Mouse (Mus musculus) hindbrain, embryonic 14.5 days (tissue): ENCODE results near the gene Olfr294. TPM values are rescaled to one million over a fixed set of nuclear protein-coding genes. Genes with fewer than 3 reads are reported as not detected.

Experiments
- ATAC-seq: fragments of 200-750 bp; cut with Nextera tagmentation; 2 replicates; pipeline ENCODE4 v1.8.0; 2017; ENCODE audit warnings: moderate number of reproducible peaks, mild to moderate bottlenecking, moderate TSS enrichment, moderate library complexity; ENCODE audit not compliant: low FRiP score
- DNase-seq: peaks from one replicate; pipeline ENCODE4 v3.0.0-alpha.2; 2015; ENCODE audit warnings: low spot score
- H3K27ac ChIP-seq: fragments of 300-500 bp; sonication (generic); 2 replicates; pipeline ENCODE4 v1.5.1; 2014; ENCODE audit warnings: mild to moderate bottlenecking, moderate library complexity
- H3K27me3 ChIP-seq: fragments of 300-500 bp; sonication (generic); 2 replicates; pipeline ENCODE4 v1.6.1; 2014; ENCODE audit warnings: mild to moderate bottlenecking, low read length, mixed read lengths; ENCODE audit not compliant: control insufficient read depth, insufficient read depth
- H3K36me3 ChIP-seq: fragments of 300-500 bp; sonication (generic); replicated peaks from 2 replicates; pipeline ENCODE4 v1.6.1; 2014; ENCODE audit not compliant: control insufficient read depth, insufficient read depth
- H3K4me1 ChIP-seq: fragments of 300-500 bp; sonication (generic); replicated peaks from 2 replicates; pipeline ENCODE4 v1.6.1; 2014; ENCODE audit warnings: antibody characterized with exemption, low read length, mixed read lengths; ENCODE audit not compliant: control insufficient read depth, insufficient read depth
- H3K4me2 ChIP-seq: fragments of 300-500 bp; sonication (generic); replicated peaks from 2 replicates; pipeline ENCODE4 v1.6.1; 2014; ENCODE audit warnings: mild to moderate bottlenecking, moderate library complexity
- H3K4me3 ChIP-seq: fragments of 300-500 bp; sonication (generic); replicated peaks from 2 replicates; pipeline ENCODE4 v1.5.1; 2014; ENCODE audit warnings: mild to moderate bottlenecking, low read length
- H3K9ac ChIP-seq: fragments of 300-500 bp; sonication (generic); 2 replicates; pipeline ENCODE4 v1.6.1; 2014
- H3K9me3 ChIP-seq: fragments of 300-500 bp; sonication (generic); 2 replicates; pipeline ENCODE4 v1.6.1; 2016; ENCODE audit warnings: low read length; ENCODE audit not compliant: control insufficient read depth
- WGBS: fragments of 180-500 bp; shearing (Covaris S2); extraction: QIAGEN DNeasy Blood & Tissue Kit; methylation state at CpG from one replicate; pipeline ENCODE4 v1.1.7; 2014; 5-methylcytosine and 5-hydroxymethylcytosine counted together
- polyA plus RNA-seq: library from polyadenylated mRNA; unstranded; fragments of >200 nt; fragmentation: Nextera tagmentation; extraction: Ambion mirVana; gene quantifications from 2 replicates; pipeline ENCODE4 v1.2.1, GENCODE M21; 2014

Olfr294 gene
- polyA plus RNA-seq = not detected in 2 replicates

DNA sequence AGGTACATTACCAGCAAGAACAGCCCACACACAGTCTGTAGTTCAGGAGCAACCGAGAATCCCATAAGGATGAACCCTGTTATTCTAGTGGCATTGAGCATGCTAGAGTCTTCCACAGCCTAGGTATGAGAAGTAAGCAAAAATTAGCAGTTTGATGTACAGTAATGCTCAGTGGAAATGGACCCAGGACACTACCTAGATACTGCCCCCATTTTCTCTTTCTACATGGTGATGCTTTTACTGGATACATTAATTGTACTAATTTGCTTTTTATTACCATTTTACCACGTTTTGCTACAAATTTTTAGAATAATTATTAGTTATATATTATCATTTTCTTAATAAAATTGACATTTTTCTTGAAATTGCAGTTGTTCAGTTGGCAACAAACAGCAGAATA, at the start of gene Olfr294:
TSS of gene Olfr294 (minus strand) at position 101 of the 400 bp plus-strand sequence.
- WGBS = 64% methylated on average over 2 of the region's 2 CpGs
- H3K36me3 ChIP-seq = no peaks in the 10 kb centered on the region
- no peak for DNase-seq
- H3K4me1 ChIP-seq = no peaks in the 10 kb centered on the region
- no peak within 1 kb of the TSS for H3K9ac ChIP-seq
- no peaks in the 10 kb centered on the region for H3K9me3 ChIP-seq
- H3K27ac ChIP-seq = no peak within 1 kb of the TSS
- no peak for ATAC-seq
- H3K4me3 ChIP-seq = no peak within 1 kb of the TSS
- H3K27me3 ChIP-seq = no peaks in the 10 kb centered on the region
- no peak within 1 kb of the TSS for H3K4me2 ChIP-seq

DNA sequence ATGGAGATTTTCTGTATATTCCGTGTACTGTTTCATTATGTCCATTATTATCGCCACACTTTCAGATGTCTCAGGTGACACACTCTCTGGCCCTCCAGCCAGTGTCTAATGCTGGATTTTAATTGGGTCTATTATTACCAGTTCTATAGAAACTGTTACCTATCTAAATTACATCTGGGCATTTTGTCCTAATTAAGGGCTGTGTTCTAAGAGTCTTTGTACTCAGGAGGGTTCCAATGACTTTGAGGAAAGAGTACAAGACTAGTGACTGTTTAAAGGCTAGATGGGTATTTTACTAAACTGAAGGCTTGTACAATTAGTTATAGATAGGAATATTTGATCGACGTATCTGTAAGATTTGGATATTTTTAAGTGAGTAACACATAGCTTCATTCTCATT, 32.3 kb upstream of the Olfr294 start, which contains the start of gene Olfr293:
TSS of gene Olfr293 (plus strand) at position 301 of the 400 bp plus-strand sequence.
- H3K4me1 ChIP-seq = no peaks in the 10 kb centered on the region
- ATAC-seq (no peak), DNase-seq (no peak)
- H3K4me3 ChIP-seq = no peak within 1 kb of the TSS
- no peak within 1 kb of the TSS for H3K4me2 ChIP-seq
- H3K27me3 ChIP-seq = no peaks in the 10 kb centered on the region
- H3K9me3 ChIP-seq = no peaks in the 10 kb centered on the region
- H3K36me3 ChIP-seq = no peaks in the 10 kb centered on the region
- 95% methylated on average over 4 of the region's 4 CpGs for WGBS
- H3K9ac ChIP-seq = no peak within 1 kb of the TSS
- H3K27ac ChIP-seq = no peak within 1 kb of the TSS

DNA sequence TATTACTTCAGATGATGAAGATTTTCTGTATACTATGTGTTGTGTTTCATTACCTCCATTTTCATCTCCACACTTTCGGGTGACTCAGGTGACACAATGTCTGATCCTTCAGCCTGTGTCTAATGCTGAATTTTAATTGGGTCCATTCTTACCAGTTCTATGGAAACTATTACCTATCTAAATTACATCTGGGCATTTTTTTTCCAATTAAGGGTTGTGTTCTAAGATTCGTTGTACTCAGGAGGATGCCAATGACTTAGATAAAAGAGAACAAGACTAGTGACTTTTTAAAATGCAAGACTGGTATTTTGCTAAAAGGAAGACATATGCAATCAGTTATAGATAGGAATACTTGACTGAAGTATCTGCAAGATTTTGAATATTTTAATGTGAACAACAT, 32.9 kb downstream of the Olfr294 start, which contains the start of gene Olfr295:
TSS of gene Olfr295 (plus strand) at position 301 of the 400 bp plus-strand sequence.
- Histone ChIP-seq H3K4me3 (no peak within 1 kb of the TSS), H3K4me2 (no peak within 1 kb of the TSS), H3K27me3 (no peaks in the 10 kb centered on the region), H3K9me3 (no peaks in the 10 kb centered on the region), H3K36me3 (no peaks in the 10 kb centered on the region), H3K27ac (no peak within 1 kb of the TSS), H3K4me1 (no peaks in the 10 kb centered on the region), H3K9ac (no peak within 1 kb of the TSS)
- ATAC-seq = no peak
- 91% methylated on average over 2 of the region's 2 CpGs for WGBS
- DNase-seq = no peak

Other genes starting within 250 kb of the Olfr294 start
- gene Olfr305, start 249.7 kb downstream of the Olfr294 start, polyA plus RNA-seq = not detected in 2 replicates
- gene Olfr304, start 230.0 kb downstream of the Olfr294 start, polyA plus RNA-seq = not detected in 2 replicates
- not detected in 2 replicates for gene Olfr303, start 218.9 kb downstream of the Olfr294 start, polyA plus RNA-seq
- not detected in 2 replicates for gene Olfr301, start 212.8 kb downstream of the Olfr294 start, polyA plus RNA-seq
- gene Olfr299, start 156.7 kb downstream of the Olfr294 start, polyA plus RNA-seq = not detected in 2 replicates
- not detected in 2 replicates for gene Olfr298, start 124.2 kb downstream of the Olfr294 start, polyA plus RNA-seq
- gene Olfr297, start 96.7 kb downstream of the Olfr294 start, polyA plus RNA-seq = not detected in 2 replicates
- not detected in 2 replicates for gene Olfr295, start 32.8 kb downstream of the Olfr294 start, polyA plus RNA-seq
- gene Olfr293, start 32.4 kb upstream of the Olfr294 start, polyA plus RNA-seq = not detected in 2 replicates
- gene Olfr292, start 71.7 kb upstream of the Olfr294 start, polyA plus RNA-seq = not detected in 2 replicates
- 0.64 and 0.97 TPM in 2 replicates for gene Folh1, start 159.3 kb upstream of the Olfr294 start, polyA plus RNA-seq
- not detected in 2 replicates for gene Vmn2r77, start 178.4 kb upstream of the Olfr294 start, polyA plus RNA-seq